Mouse (Mus musculus) embryo, embryonic 10.5 days (tissue): ENCODE measurements around the gene Nudt8.

Experiments used
- DNase-seq: peaks from one replicate; pipeline ENCODE4 v3.0.0-alpha.2; 2015; ENCODE audit warnings: low spot score

Gene Nudt8

GRCm38 (mm10) chr19:3988066-3988465 lies 12.3 kb upstream of the Nudt8 start:
- no peak for DNase-seq

- no peak for DNase-seq
Observed at GRCm38 (mm10) chr19:3988750-3989149, 11.6 kb upstream of the Nudt8 start.

GRCm38 (mm10) chr19:3990804-3991203 lies 9.6 kb upstream of the Nudt8 start:
- no peak for DNase-seq

GRCm38 (mm10) chr19:3991562-3991961 lies 8.8 kb upstream of the Nudt8 start:
- no peak for DNase-seq

- DNase-seq, result no peak
Observed at GRCm38 (mm10) chr19:3991966-3992365, 8.4 kb upstream of the Nudt8 start.

- no peak for DNase-seq
Observed at GRCm38 (mm10) chr19:3992416-3992815, 8.0 kb upstream of the Nudt8 start, which contains the start of gene Tbx10. Gene Tbx10 (plus strand): TSS chr19:3992752.

GRCm38 (mm10) chr19:3994932-3995331 lies 5.4 kb upstream of the Nudt8 start:
- DNase-seq, result no peak

- DNase-seq, result no peak
Observed at GRCm38 (mm10) chr19:3995505-3995904, 4.9 kb upstream of the Nudt8 start.

GRCm38 (mm10) chr19:3996106-3996505 lies 4.3 kb upstream of the Nudt8 start:
- DNase-seq, result no peak

- DNase-seq, result no peak
Observed at GRCm38 (mm10) chr19:3996747-3997146, 3.6 kb upstream of the Nudt8 start.

GRCm38 (mm10) chr19:3997231-3997630 lies 3.1 kb upstream of the Nudt8 start:
- DNase-seq, result no peak

- DNase-seq, result no peak
Observed at GRCm38 (mm10) chr19:3998335-3998734, 2.0 kb upstream of the Nudt8 start.

GRCm38 (mm10) chr19:3999121-3999730 lies 1.2 kb upstream of the Nudt8 start:
- no peak for DNase-seq

GRCm38 (mm10) chr19:4000949-4001525 lies 657 bp downstream of the Nudt8 start:
- DNase-seq, result peak; percentile 37

GRCm38 (mm10) chr19:4001752-4002151 lies 1.4 kb downstream of the Nudt8 start:
- DNase-seq, result no peak

GRCm38 (mm10) chr19:4003112-4003511 lies 2.7 kb downstream of the Nudt8 start, which contains the start of gene Doc2g:
Gene Doc2g (plus strand): TSS chr19:4003313.
- no peak for DNase-seq

- no peak for DNase-seq
Observed at GRCm38 (mm10) chr19:4003641-4004040, 3.3 kb downstream of the Nudt8 start.

- no peak for DNase-seq
Observed at GRCm38 (mm10) chr19:4004331-4004730, 4.0 kb downstream of the Nudt8 start.

- DNase-seq, result no peak
Observed at GRCm38 (mm10) chr19:4005091-4005490, 4.7 kb downstream of the Nudt8 start.

- no peak for DNase-seq
Observed at GRCm38 (mm10) chr19:4005971-4006370, 5.6 kb downstream of the Nudt8 start.

GRCm38 (mm10) chr19:4011086-4011485 lies 10.7 kb downstream of the Nudt8 start:
- no peak for DNase-seq

GRCm38 (mm10) chr19:4012432-4013022 lies 12.1 kb downstream of the Nudt8 start, which contains the start of gene Ndufv1:
Gene Ndufv1 (minus strand): TSS chr19:4012806.
- peak; percentile 100 for DNase-seq

- DNase-seq, result no peak
Observed at GRCm38 (mm10) chr19:4013066-4013465, 12.7 kb downstream of the Nudt8 start.
